Mouse (Mus musculus) cortical plate, adult 2 months (tissue): ENCODE data around the gene Padi4.

ENCODE experiments used
- CTCF ChIP-seq: fragments of 200-500 bp; IDR thresholded peaks from 2 replicates; pipeline ENCODE4 v1.5.1; 2011; ENCODE audit warnings: mild to moderate bottlenecking, control low read depth, low read length; ENCODE audit not compliant: insufficient read depth; ENCODE audit errors: extremely low read depth
- POLR2A ChIP-seq: fragments of 200-500 bp; IDR thresholded peaks from 2 replicates; pipeline ENCODE4 v1.6.1; 2011; ENCODE audit warnings: mild to moderate bottlenecking, low read length, control low read depth; ENCODE audit not compliant: insufficient read depth; ENCODE audit errors: extremely low read depth

GRCm38 (mm10) chr4:140771091-140771490 is 2.9 kb downstream of the Padi4 start:
- TF ChIP-seq POLR2A (no peak), CTCF (no peak)
